Mouse (Mus musculus) embryonic fibroblast, embryonic 13.5 days (primary cell): ENCODE results near the gene Areg.

Experiments used
- CTCF ChIP-seq: IDR thresholded peaks from 2 replicates; pipeline ENCODE4 v1.5.1; 2011; ENCODE audit warnings: mild to moderate bottlenecking, control low read depth, low read length, moderate library complexity, borderline replicate concordance; ENCODE audit not compliant: insufficient read depth
- POLR2A ChIP-seq: IDR thresholded peaks from 2 replicates; pipeline ENCODE4 v1.6.1; 2011; ENCODE audit warnings: low read depth, mild to moderate bottlenecking, control low read depth, low read length, moderate library complexity

DNA sequence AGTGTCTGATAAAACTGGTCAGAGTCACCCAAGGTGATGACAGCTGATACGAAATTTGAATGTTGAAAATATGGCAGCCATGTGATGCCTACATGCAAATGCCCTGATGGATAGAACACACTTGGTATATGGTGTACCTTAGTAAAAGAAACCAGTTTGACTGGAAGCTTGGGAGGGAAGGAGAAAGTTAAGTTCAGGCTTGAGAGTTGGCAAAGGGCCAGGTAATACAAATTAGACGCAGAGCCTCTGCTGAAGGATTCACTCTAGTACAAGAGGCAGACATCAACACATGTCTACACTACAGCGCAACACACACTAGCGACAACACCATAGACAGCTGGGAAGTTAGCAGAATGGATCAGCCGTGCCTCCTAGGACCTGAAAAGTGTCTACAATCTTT, 27.2 kb downstream of the Areg start:
- TF ChIP-seq POLR2A (no peak), CTCF (no peak)
